Mouse (Mus musculus): Measurements from ENCODE around the gene Akap11. TPM values are rescaled to one million over a fixed set of nuclear protein-coding genes. Genes with fewer than 3 reads are reported as not detected.
"Not testable (repeated sequence)": the region's sequence is repeated elsewhere in the genome, so short reads cannot be mapped to it uniquely, and the experiment has no call there.

The Akap11 gene
- 20.0 and 20.2 TPM in 2 replicates for polyA plus RNA-seq (2015; fragmentation: Nextera tagmentation; extraction: Ambion mirVana)

DNA sequence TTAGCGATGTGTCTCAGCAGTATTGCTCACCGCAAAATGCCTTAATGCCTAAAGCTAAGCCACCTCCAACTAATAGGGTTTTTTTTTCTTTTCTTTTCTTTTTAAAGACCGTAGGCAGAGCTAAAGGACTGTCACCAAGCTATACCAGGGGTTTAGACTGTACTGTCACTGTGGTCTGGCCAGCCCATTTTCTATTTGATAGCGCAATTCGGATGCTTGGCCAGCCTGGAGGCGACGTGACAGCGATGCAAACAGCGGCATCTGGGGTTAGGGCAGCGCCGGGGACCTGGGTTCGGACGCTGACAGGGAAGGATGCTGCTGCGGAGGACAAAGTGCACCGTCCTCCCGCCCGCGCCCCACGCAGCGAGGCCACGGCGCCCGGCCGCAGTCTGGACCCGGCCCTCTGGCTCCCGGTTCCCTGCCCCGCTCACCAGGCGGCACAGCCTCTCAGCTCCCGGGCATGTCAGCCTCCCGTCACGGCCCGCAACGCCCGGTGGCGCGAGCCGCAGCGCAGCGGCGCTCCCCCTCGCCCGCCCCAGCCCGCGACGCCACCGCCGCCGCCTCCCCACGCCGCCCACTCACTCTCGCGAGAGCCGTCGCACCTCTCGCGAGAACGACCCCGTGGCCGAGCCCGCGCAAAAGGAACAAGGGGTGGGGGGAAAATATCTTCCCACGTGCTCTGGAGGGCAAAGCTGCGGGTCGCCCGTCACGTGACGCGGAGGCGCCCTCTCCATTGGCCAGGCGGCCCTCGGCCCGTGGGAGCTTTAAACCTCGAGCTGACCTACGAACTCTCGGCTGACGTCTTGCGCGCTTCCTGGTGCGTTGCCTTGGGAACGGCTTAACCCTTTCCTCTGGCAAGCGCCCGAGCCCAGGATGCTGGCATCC, at the start of gene Akap11:
TSS of gene Akap11 (minus strand) at position 528 of the 885 bp plus-strand sequence.
- peak; percentile 94 for ATAC-seq (replicated peaks; ENCODE audit: low FRiP score)
- peaks cover 26% of the 10 kb centered on the region for H3K4me1 ChIP-seq
- peak within 1 kb of the TSS; percentile 93 for H3K27ac ChIP-seq
- H3K9ac ChIP-seq: peak within 1 kb of the TSS; percentile 93
- no peaks in the 10 kb centered on the region for H3K27me3 ChIP-seq
- WGBS: under 1% methylated on average over 80 of the region's 82 CpGs
- peak within 1 kb of the TSS; percentile 75 for H3K4me2 ChIP-seq
- H3K4me3 ChIP-seq (replicated peaks): peak within 1 kb of the TSS; percentile 95
- no peaks in the 10 kb centered on the region for H3K9me3 ChIP-seq (replicated peaks)
- H3K36me3 ChIP-seq: no peaks in the 10 kb centered on the region

DNA sequence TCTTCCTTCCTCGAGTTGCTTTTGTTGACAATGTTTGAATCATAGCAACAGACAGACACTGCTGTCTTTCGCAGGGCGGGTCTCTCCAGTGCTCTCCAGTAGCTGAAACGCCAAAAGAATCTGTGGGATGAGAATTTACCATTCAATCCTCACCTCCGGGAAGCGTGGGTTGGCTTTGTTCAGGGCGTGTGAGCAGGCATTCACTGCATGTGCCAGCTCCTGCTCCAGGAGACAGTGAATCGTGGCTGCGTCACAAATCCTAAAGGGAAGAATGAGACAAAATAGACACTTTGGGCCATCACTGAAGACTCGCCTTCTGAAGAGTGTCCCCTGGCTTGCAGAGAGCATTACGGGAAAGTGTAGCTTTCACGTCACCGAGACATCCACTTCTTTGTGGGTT, 47.6 kb upstream of the Akap11 start:
- Histone ChIP-seq H3K27me3 (no peaks in the 10 kb centered on the region), H3K27ac (no peak overlapping the region), H3K9ac (no peak overlapping the region), H3K4me1 (no peaks in the 10 kb centered on the region), H3K36me3 (peaks cover 58% of the 10 kb centered on the region), H3K9me3 (replicated peaks) (no peaks in the 10 kb centered on the region), H3K4me2 (no peak overlapping the region), H3K4me3 (replicated peaks) (no peak overlapping the region)
- 91% methylated on average over 13 of the region's 13 CpGs for WGBS
- no peak for ATAC-seq (replicated peaks; ENCODE audit: low FRiP score)

DNA sequence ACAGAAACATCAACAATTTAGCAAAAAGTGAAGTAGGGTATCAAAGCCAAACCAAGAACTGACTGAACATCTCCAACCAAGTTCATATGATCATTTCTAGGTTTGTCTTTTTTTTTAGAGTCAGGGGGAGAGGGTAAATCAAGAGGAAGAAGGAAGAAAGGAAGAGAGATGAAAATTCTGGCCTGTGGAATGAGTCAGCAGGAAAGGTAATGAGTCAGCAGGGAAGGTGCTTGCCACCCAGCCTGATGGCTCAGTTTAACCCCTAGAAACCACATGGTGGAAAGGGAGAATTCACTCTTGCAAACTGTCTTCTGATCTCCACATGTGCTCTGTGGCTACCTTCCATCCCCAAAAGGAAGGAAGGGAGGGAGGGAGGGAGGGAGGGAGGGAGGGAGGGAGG, 46.6 kb upstream of the Akap11 start:
- no peaks in the 10 kb centered on the region for H3K9me3 ChIP-seq (replicated peaks)
- no peak overlapping the region for H3K27ac ChIP-seq
- no peaks in the 10 kb centered on the region for H3K4me1 ChIP-seq
- H3K36me3 ChIP-seq: peaks cover 57% of the 10 kb centered on the region
- no peak overlapping the region for H3K4me3 ChIP-seq (replicated peaks)
- no peak for ATAC-seq (replicated peaks; ENCODE audit: low FRiP score)
- H3K27me3 ChIP-seq: no peaks in the 10 kb centered on the region
- no peak overlapping the region for H3K4me2 ChIP-seq
- H3K9ac ChIP-seq: no peak overlapping the region

DNA sequence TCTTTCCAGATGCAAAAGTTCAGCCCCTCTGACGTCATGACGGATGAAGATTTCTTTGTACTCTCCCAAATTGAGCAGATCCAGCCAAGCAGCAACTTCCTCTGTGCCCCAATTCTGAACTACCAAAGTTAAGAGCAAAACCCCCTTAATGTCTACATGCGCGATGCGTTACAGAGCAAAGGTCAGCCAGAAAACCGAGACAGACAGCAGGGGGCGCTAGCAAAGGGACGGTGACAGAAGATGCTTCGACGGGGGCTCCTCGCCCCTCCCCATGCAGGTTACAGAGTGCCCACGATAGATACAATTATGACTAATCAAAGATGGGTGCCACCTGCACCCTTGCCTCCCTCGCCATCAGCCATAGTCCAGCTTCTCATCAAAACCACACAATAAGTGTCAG, 39.3 kb upstream of the Akap11 start:
- WGBS: 81% methylated on average over 13 of the region's 13 CpGs
- H3K4me3 ChIP-seq (replicated peaks): no peak overlapping the region
- no peak overlapping the region for H3K4me2 ChIP-seq
- no peaks in the 10 kb centered on the region for H3K27me3 ChIP-seq
- no peaks in the 10 kb centered on the region for H3K9me3 ChIP-seq (replicated peaks)
- H3K4me1 ChIP-seq: no peaks in the 10 kb centered on the region
- peaks cover 46% of the 10 kb centered on the region for H3K36me3 ChIP-seq
- no peak overlapping the region for H3K9ac ChIP-seq
- H3K27ac ChIP-seq: no peak overlapping the region
- no peak for ATAC-seq (replicated peaks; ENCODE audit: low FRiP score)

DNA sequence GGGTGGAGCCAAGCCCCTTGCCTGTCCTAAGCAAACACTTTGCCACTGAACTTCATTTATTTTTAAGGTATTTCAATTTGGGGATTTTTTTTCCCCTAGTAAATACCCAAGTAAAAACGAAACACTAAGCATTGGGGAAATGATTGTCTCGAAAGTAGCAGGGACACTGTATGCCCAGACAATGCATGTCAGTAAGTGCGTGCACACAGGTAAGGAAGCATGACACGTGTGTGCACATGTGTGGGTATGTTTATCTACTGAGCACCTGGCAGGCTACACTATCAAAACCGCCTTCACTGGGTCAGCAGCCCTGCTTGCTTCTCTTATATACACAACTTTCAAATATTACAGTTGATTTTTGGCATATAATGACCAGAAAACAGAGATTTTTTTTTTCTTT, 31.8 kb upstream of the Akap11 start:
- no peak overlapping the region for H3K4me3 ChIP-seq (replicated peaks)
- no peak overlapping the region for H3K9ac ChIP-seq
- H3K4me2 ChIP-seq: no peak overlapping the region
- no peaks in the 10 kb centered on the region for H3K9me3 ChIP-seq (replicated peaks)
- peaks cover 17% of the 10 kb centered on the region for H3K36me3 ChIP-seq
- no peak for ATAC-seq (replicated peaks; ENCODE audit: low FRiP score)
- WGBS: 91% methylated on average over 5 of the region's 5 CpGs
- H3K27me3 ChIP-seq: no peaks in the 10 kb centered on the region
- no peak overlapping the region for H3K27ac ChIP-seq
- H3K4me1 ChIP-seq: no peaks in the 10 kb centered on the region

DNA sequence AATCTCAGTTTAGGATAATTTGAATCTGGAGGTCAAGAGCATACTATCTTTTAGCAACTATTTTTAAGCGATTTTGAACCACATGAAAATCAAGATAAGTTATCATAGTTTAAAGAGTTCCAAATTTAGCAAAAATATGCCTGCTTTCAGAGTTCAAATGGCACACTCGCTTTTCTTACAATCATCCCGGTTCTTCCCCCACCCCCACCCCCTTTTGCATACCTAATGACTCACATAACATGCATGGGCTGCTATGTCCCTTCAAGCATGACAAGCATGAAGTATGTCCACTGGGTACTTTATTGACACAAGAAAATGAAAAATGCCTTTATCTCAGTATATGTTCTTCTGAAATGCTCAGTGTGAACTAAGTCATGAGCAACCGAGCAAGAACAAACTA, 29.8 kb upstream of the Akap11 start:
- Histone ChIP-seq H3K36me3 (peaks cover 11% of the 10 kb centered on the region; the same call in 1 of the 2 replicates), H3K4me2 (no peak overlapping the region), H3K9ac (no peak overlapping the region), H3K4me3 (replicated peaks) (no peak overlapping the region), H3K27ac (no peak overlapping the region; the same call in 1 of the 2 replicates), H3K27me3 (no peaks in the 10 kb centered on the region), H3K9me3 (replicated peaks) (no peaks in the 10 kb centered on the region), H3K4me1 (0 out of 2 replicates have a peak, but pooled peaks cover 9% of the 10 kb centered on the region)
- WGBS: 54% methylated on average over 4 of the region's 4 CpGs
- ATAC-seq (replicated peaks; ENCODE audit: low FRiP score): no peak

DNA sequence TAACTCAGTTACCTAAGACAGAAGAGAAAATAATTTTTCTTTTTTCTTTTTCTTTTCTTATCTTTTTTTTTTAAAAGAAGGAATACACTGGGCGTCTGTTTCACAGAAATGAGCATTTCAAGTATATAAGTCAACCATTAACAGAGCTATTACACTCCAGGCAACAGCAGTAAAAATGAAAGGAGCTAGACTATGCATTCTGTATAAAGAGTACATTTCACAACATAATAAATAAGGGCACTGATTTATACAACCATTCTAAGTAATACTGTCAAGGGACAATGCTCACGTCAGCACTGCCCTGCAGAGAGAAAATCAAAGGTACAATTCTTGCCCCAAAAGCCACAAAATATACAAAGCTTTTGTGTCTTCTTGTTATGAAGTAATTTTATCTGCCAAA, 27.7 kb upstream of the Akap11 start:
- H3K27me3 ChIP-seq: no peaks in the 10 kb centered on the region
- H3K4me2 ChIP-seq: no peak overlapping the region
- 0 out of 2 replicates have a peak, but pooled peaks cover 9% of the 10 kb centered on the region for H3K4me1 ChIP-seq
- no peak overlapping the region for H3K4me3 ChIP-seq (replicated peaks)
- H3K27ac ChIP-seq: no peak overlapping the region
- WGBS: 58% methylated on average over 2 of the region's 2 CpGs
- no peaks in the 10 kb centered on the region for H3K9me3 ChIP-seq (replicated peaks)
- H3K9ac ChIP-seq: no peak overlapping the region
- peaks cover 11% of the 10 kb centered on the region; the same call in 1 of the 2 replicates for H3K36me3 ChIP-seq
- no peak for ATAC-seq (replicated peaks; ENCODE audit: low FRiP score)

DNA sequence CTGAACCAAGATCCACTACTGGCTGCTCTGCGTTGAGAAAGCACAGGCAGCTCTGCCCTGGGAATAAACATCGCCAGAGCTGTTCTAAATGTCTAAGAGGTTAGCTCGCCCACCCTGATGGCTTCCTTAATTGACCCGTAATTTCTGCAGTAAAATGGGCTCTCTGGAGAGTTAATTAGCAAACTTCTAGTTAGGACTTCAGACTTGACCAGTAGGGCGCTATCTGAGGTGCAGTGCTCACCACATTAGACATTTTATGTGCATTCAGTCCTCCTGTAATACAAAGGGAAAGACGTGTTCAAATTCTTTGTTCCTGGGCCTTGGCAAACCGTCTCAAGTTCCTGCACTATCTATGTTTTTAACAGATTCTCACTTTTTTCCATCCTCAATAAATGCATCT, 26.6 kb upstream of the Akap11 start:
- ATAC-seq (replicated peaks; ENCODE audit: low FRiP score): no peak
- no peak overlapping the region for H3K27ac ChIP-seq
- H3K4me2 ChIP-seq: no peak overlapping the region
- H3K4me3 ChIP-seq (replicated peaks): no peak overlapping the region
- WGBS: 58% methylated on average over 7 of the region's 7 CpGs
- H3K4me1 ChIP-seq: 0 out of 2 replicates have a peak, but pooled peaks cover 9% of the 10 kb centered on the region
- no peaks in the 10 kb centered on the region for H3K9me3 ChIP-seq (replicated peaks)
- peaks cover 8% of the 10 kb centered on the region; the same call in 1 of the 2 replicates for H3K36me3 ChIP-seq
- no peaks in the 10 kb centered on the region for H3K27me3 ChIP-seq
- H3K9ac ChIP-seq: no peak overlapping the region

DNA sequence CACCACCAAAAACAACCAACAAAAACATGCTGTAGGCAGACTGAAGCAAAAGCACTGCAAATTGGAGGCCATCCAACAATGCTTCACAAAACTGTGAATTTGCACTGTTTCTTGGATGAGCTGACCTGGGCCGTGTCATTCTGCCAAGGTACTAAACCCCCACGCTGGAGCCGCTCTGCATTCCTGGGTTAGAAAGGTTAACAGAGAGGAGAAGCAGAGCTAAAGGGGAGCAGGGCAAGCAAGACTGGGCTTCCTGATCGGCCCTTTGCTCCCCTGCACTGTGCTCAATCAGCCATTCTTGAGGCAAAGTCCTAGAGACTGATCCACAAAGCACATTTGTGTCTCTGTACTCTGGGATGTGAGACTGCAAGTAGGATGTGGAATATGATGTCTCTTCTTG, 25.5 kb upstream of the Akap11 start:
- WGBS: 58% methylated on average over 4 of the region's 4 CpGs
- Histone ChIP-seq H3K27ac (no peak overlapping the region), H3K9ac (no peak overlapping the region), H3K4me2 (no peak overlapping the region), H3K36me3 (0 out of 2 replicates have a peak, but pooled peaks cover 3% of the 10 kb centered on the region), H3K9me3 (replicated peaks) (no peaks in the 10 kb centered on the region), H3K4me3 (replicated peaks) (no peak overlapping the region), H3K27me3 (no peaks in the 10 kb centered on the region), H3K4me1 (0 out of 2 replicates have a peak, but pooled peaks cover 9% of the 10 kb centered on the region)
- no peak for ATAC-seq (replicated peaks; ENCODE audit: low FRiP score)

DNA sequence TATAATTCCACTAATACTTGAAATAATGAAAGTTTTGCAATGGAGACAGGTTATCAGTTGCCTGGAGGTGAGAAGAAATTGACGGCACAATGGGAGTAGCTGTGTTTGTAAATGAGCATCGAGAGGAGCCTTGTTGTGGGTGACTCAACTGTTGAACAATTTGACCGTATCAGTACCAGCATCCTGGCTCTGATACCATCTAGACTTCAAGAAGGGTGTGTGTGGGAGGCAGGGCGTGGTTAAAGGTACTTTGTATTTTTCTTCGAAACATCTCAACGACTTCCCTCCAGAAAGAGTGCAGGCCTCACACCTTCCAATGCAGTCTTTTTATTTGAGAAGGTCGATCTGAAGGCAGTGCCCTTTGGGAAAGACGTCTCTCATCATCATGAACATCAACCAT, 22.4 kb upstream of the Akap11 start:
- Histone ChIP-seq H3K4me1 (0 out of 2 replicates have a peak, but pooled peaks cover 9% of the 10 kb centered on the region), H3K4me2 (no peak overlapping the region), H3K27me3 (no peaks in the 10 kb centered on the region), H3K36me3 (0 out of 2 replicates have a peak, but pooled peaks cover 3% of the 10 kb centered on the region), H3K9ac (no peak overlapping the region), H3K9me3 (replicated peaks) (no peaks in the 10 kb centered on the region), H3K27ac (no peak overlapping the region), H3K4me3 (replicated peaks) (no peak overlapping the region)
- WGBS: 74% methylated on average over 8 of the region's 8 CpGs
- no peak for ATAC-seq (replicated peaks; ENCODE audit: low FRiP score)

DNA sequence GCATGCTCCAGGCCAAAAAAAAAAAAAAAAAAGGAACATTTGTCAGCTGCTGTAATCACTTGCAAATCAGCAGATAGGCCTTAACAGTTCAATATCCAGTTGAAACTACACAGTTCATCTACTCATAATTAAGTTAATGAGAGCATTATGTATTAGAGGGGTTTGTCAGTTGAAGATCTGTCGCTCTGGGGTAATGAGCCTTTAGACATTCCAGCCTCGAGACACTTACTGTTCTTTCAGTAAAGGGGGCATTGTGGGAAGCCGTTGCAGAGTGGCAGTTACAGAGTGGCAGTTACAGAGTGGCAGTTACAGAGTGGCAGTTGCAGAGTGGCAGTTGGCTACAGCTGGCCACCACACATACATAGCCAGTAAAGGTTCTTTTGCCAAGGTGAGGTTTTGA, 18.2 kb upstream of the Akap11 start:
- H3K4me2 ChIP-seq; H3K27ac ChIP-seq; H3K27me3 ChIP-seq; H3K4me1 ChIP-seq; H3K9me3 ChIP-seq (replicated peaks); ATAC-seq (replicated peaks; ENCODE audit: low FRiP score); H3K9ac ChIP-seq; H3K36me3 ChIP-seq; H3K4me3 ChIP-seq (replicated peaks): not testable (repeated sequence)
- WGBS: 82% methylated on average over 3 of the region's 3 CpGs

DNA sequence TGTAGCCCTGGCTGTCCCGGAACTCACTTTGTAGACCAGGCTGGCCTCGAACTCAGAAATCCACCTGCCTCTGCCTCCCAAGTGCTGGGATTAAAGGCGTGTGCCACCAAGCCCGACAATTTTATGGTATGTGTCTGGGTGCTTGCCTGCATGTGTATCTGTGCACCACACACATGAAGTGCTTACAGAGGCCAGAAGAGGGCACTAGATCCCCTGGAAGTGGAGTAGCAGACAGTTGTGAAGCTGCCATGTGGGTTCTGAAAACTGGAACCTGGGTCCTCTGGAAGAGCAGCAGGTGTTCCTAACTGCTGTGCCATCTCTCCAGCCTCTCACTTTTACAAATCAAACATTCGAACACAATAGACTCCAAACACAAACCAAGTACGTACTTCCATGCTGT, 17.1 kb upstream of the Akap11 start:
- Histone ChIP-seq H3K4me1 (0 out of 2 replicates have a peak, but pooled peaks cover 3% of the 10 kb centered on the region), H3K9ac (no peak overlapping the region), H3K4me2 (no peak overlapping the region), H3K36me3 (no peaks in the 10 kb centered on the region), H3K9me3 (replicated peaks) (no peaks in the 10 kb centered on the region), H3K4me3 (replicated peaks) (no peak overlapping the region), H3K27ac (no peak overlapping the region), H3K27me3 (no peaks in the 10 kb centered on the region)
- 96% methylated on average over 6 of the region's 6 CpGs for WGBS
- ATAC-seq (replicated peaks; ENCODE audit: low FRiP score): no peak

Data from kidney, embryonic 15.5 days (tissue).